Mouse (Mus musculus) right cerebral cortex, postnatal 4 days (tissue): ENCODE measurements around the gene Gm13102.
"Not testable (repeated sequence)": the region's sequence is repeated elsewhere in the genome, so short reads cannot be mapped to it uniquely, and the experiment has no call there.

ENCODE experiments used
- DNase-seq: peaks from one replicate; pipeline ENCODE4 v3.0.0-alpha.2; 2022

The Gm13102 gene

GRCm38 (mm10) chr4:144106174-144106573 lies at the start of gene Gm13102:
Gene Gm13102 (plus strand): TSS chr4:144106474.
- not testable (repeated sequence) for DNase-seq

DNA sequence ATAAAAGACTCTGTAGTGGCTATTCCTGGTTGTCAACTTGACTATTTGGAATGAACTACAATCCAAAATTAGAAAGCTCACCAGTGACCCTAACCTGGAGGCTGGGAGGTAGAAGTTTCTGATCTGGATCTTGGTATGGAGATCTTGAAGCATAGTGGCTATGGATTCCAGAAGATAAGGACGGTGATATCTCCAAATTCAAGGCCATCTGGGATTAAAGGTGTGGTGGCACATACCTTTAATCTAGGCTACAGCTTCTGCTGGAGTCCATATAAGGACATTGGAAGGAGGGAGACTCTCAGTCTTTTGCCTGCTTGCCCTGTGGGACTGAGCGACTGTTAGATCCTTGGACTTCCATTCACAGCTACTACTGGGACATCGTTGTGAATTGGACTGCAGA lies 47.4 kb upstream of the Gm13102 start, which contains the start of gene Pramel4:
TSS of gene Pramel4 (plus strand) at position 301 of the 400 bp plus-strand sequence.
- not testable (repeated sequence) for DNase-seq
